Mouse (Mus musculus): ENCODE results near the gene Alcam.
A peak's percentile ranks its signal among the peaks of the same experiment; 100 is the strongest.

Gene Alcam

DNA sequence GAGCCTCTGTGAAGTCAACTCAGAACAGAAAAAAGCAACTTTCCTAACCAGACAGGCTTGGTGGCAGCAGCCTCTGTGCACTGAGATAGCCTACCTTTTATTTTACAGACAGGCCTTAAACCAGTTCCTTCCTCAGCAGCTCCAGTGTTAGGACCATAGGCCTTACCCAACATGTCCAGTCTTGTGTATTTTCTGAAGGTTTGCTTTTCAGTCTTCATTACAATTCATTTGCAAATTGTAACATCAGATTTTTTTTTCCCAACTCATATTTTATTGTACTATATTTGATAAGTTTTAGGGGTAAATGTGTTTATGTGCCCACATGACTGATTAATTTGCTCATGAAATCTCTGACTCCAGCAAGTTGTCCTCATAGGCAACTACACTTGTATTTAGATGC is 14.3 kb downstream of the Alcam start:
- DNase-seq, result no peak

DNA sequence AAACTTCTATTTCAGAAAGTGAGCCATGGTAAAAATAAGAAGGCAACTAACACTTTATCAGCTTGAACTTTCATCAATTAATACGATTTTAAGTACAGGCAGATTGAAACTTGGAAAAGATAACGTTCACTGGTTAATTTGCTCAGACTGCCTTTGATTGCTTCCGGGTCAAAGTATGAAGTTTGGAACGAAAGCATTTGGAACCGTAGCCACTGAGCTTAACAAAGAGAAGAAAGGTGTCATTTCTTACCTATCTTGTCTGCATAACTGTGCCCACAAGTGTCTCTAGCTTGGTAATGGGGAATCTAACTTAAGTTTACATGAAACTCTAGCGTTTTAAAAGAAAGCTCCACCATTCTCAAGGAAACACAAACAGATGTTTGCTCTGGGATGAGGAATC is 14.9 kb downstream of the Alcam start:
- DNase-seq, result no peak

DNA sequence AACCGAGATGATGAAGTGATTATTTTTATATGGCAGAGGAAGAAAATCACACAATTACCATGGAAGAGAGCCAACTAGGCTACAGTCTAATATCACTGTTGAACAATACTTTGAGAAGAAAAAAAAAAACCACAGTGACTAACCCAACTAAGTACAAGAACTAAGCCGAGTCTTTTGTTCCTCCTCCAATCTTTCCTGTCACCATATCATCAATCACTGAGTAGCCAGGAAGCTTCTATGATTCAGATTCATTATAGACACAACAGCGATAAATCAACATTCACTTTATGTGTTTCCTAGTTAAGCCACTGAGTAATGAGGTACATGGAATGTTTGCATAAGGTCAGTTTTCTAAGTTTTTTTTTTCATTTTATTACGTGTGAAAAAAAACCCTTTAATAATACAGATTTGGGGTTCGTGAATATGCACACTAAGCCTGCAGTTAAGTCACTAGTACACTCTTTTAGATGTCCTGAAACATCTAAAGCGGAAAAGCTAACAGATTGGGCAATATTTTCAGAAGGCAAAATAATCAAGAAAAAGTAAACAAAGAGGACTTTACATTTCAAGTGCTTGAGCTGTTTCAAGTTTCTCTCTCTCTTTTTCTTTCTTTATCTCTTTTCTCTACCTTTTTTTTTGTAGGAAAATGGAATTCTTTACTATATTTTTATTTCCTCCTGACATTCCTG is 15.5 kb downstream of the Alcam start:
- no peak for DNase-seq

DNA sequence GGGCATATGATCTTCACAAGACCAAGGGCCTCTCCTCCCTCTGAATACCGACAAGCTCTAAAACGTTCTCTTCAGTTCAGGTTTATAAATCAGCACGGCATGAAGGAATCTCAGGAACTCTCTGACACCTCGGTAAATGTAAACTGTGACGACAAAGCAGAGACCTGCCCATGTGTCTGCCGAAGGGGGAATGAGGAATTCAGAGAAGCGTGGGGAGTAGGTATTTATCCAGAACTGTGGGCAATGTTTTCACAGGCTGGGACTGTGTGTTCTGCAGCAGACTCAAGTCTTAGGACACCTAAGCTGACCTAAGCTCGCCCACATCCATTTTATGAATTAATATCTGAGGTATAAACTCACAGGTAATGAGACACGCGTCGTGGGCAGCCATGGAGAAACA is 20.7 kb downstream of the Alcam start:
- DNase-seq, result no peak

DNA sequence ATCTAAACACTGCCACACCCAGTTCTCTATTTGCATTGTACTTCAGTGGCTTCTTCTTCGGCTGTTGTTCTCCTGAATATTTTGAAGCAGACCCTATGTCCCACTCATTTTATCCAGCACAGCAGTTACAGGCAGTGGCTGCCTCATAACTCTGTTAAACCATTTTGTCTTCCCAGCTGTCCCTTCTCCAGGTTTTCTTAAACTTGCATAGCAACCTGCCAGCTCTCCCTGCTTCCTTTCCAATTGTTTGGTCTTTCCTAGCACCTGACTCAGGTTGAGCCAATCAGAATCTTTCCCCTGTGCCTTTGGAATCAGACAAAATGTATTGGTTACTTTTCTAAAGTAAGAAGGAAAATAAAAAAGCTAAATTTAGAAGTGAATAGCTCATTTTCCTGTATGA is 21.8 kb downstream of the Alcam start:
- DNase-seq, result no peak

DNA sequence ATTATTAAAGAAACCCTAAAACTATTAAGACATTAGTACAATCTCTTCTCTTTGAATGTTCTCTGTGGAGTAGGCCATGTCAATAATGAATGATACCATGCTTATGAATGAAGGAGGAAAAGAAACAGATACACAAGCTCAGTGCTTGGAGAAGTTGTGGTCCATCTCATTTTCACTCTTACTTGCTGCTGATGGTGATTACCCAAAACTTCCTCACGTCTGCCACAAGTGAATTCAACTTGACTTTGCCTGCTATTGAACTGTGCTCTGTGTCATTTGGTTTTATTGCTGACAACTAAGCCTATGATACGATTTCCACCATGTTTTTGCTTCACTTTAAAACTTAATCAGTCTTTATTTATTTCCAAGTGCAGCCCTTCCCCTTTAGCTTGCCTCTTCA is 22.3 kb downstream of the Alcam start:
- DNase-seq, result no peak

DNA sequence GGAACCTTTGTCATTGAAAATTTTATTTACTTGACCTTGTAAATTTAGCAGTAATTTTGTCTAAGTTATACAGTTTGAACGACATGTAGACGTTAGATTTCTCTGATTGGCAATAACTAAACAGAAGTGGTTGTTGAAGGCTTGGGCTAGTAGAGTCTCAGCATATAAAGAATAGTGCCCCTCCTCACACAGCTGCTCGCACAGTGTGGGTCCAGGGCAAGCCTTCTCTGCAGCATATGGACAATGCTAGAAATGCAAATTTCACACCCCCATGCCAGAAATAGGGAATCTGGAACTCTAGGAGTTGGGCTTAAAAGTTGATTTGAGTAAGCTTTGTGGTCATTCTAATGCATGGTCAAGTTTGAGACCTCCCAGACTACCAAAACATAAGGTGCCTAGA is 23.8 kb downstream of the Alcam start:
- DNase-seq, result no peak

DNA sequence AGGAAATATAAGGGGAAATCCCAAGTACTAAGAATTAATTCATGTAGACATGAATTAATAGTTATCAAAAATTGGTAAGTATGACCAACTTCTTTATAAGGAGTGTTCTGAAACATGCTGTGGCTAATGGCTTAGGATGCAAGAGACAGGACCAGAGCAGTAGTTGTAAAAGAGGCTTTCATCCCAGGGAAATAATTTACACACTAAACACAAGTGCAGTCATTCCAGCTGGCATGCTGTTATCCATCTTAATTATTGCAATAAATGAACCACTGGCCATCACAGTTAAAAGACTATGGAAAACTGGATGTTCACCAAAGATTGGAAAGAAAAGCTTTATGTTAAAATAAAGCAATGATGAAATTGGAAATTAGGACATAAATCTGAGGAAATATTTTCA is 24.2 kb downstream of the Alcam start:
- DNase-seq, result no peak

DNA sequence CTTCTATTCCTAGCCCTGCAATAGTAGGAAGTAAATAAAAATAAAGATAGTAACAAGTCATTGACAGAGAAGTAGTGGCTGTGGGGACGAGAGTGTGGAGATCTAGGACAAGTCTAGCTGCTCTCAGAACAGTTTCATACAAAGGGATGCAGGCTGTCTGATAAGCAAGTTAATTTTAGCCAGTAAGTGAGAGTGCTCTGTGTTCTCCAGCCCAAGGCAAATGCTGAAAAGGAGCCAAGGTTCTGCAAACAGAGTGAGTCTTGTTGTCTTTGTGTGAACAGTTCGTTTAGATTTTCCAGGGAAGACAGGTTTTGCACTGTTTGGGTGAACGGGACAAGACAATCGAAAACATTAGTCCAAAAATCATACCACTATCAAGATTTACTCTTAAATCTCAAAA is 25.4 kb downstream of the Alcam start:
- DNase-seq, result no peak

DNA sequence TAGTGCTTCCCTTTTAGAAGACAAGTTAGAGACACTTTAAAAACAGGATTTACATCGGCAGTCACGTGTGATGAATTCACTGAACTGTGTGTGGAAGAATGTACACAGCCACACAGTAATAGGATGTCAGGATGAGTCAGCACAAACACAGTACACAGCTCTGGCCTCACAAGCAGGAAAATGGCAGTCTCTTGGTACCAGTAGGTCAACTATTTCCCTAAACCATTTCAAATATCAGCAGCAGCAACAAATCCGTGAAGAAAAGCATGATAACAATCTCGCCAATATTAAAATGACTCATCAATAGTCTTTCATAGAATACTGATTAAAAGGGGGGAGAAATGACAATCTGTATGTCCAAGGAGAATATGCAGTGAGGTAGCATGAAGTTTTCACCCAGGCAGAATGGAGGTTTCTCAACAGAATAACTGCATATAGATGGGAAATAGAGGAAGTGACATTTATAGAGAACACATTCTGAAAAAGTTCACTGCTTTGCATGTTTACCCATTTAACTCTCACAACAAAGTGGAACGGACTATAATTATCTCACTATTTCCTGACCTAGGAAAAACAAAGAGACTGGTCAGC is 35.2 kb downstream of the Alcam start:
- no peak for DNase-seq

DNA sequence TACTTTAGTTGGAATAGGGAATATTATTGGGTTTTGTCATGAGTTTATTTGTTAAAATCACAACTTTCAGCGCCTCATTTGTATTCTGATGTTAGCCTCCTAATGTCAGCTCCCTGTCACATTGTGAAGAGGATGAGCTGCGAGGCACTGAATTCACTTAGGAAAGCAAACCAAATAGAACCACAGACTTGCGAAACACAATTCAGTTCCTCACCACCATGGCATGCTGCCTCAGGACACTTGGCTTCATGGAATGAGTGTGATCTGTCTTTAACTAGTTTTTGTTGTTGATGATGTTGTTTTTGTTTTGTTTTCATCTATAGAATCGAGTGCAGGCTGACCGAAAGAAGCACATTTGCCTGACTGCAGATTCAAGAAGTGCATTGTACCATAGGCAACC is 35.9 kb downstream of the Alcam start:
- no peak for DNase-seq

DNA sequence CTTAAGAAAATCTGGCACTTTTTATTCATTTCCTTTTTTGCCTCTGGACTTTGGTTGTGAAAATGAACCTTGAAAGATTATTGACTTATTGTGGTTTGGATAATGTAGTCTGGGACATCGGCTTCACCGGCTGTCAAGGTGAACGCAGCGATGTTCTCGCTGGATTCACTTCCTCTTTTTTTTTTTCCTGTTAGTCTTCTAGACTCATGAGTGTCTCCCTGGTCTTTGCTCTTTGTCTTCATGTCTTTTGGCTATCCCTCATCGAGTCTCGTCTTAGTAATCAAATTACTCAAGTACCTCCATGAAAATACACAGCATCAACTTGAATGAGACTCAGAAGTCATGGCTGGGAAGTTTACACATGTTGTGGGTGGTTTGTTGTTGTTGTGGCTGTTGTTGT is 36.7 kb downstream of the Alcam start:
- DNase-seq, result no peak

DNA sequence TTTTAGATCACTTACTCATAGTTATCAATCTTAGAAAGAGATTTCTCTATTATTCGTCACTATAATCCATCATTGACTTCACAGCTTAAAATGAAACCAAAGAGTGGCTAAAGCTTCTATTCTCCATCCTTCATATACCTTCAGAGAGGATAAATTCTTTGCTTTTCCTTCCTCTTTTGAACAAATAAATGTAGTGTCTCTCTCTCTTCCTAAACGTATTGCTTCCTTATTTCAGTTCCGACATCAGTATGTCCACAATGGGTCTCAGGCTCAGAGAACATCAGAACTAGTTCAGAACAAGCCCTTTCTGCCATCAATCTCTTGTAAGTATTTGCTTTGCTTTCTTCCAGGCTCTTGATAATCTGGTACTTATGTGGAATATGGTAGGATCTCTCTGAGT is 40.2 kb downstream of the Alcam start:
- DNase-seq, result no peak

DNA sequence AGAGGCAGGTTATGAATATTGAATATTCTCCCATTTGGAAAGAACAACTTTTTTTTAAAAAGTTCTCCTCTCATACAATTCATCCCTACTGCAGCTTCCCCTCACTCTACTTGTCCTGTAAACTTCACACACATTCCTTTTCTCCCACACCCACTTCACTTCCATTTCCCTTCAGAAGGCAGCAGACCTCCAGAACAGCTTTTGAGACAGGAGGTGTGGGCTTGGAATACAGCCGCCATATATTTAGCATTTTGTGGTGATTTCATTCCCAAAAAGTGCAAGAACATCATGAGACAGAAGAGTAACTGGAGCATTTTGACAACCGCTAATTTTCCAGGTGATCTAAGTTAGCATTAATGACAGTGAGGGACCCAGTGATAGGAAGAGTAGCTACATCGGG is 47.8 kb downstream of the Alcam start:
- DNase-seq, result no peak

DNA sequence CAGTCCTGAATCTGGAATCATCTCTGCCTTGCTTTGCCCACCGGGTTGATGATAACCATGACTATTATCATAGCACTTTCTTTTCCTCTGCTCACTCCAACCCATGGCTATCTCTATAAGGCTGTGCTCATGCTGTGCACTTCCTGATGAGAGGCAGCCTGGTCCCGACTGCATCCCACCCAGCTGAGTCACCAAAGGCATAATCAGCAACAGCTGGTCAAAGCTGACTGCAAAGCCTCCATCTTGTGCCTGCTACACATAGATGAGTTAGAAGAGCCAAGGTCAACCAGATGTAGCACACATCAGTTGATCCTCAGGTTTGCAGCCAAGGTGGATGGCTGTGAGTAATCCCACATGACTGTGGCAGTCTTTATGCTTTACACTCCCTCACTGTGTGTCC is 48.6 kb downstream of the Alcam start:
- no peak for DNase-seq

DNA sequence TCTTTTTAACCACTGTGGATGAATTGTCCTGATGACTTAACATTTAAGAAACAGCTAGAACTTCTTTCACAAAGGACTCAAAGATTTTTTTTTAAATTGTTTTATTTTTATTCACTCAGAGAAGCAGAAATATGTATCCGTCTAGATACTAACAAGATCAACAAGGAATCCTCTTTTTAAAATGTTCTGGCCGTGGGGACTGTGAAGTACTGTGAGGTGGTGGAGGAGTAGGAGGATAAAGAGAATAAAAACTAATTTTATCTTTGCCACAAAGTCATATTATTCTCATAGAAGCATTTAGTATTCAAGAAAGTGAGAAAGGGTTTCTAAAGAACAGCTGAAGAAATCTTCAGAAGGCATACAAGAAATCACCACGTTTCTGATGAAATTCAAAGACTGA is 54.8 kb downstream of the Alcam start:
- no peak for DNase-seq

DNA sequence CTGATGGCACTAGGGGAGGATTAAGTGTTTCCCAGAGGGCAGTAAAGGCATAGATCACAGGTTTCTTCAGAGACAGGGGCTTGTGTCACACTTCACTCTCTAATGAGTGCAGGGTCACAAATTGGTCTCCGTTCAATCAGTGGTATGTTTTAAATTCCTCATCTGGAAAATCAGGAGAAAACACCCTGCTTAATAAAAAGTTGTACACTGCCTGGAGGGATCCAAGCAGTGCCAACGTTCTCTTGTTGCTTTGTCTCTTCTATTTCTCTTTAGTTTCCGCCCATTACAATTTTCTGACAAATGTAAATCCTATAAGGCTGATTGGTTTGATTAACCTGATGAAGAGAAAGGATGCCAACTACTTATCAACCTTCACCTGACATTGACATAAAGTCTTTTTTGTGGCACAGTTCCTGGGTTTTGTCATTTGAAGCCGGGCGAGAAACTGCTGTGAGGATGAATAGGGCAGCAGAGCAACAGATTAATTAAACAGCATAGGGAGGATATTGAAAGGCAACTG is 67.0 kb downstream of the Alcam start:
- DNase-seq, result no peak

DNA sequence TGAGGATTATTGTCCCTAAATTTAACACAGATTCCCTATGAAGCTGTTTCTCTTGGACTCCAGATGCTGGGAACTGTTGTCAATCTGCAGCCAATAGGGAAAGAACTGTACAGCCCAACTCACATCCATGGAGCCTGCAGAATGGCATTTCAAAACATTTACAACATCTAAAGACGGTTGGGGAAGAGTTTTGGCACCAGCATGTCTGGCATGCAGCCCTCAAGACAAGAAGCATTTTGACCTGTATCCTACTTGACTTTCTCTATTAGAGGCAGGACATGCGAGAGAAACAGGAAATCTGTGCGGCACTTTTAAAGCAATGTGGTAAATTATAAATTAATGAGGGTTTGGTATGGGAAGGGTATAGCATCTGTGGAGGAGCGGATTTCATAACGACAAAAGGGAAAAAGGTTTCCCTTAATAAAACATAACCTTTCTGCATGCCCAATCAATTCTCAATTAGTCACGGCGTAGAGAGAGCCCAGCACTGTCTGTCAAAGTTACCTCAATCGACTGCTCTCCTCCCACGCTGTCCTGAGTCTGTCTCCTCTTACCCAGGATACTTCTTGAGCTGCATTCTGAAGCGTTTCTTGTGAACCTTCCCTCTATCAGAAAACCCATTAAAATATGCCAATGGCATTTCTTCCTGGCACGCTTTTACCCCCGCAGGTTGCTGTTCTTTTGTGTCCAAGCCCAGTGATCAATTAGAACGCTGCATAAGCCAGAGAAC is 70.3 kb downstream of the Alcam start:
- DNase-seq, result no peak

DNA sequence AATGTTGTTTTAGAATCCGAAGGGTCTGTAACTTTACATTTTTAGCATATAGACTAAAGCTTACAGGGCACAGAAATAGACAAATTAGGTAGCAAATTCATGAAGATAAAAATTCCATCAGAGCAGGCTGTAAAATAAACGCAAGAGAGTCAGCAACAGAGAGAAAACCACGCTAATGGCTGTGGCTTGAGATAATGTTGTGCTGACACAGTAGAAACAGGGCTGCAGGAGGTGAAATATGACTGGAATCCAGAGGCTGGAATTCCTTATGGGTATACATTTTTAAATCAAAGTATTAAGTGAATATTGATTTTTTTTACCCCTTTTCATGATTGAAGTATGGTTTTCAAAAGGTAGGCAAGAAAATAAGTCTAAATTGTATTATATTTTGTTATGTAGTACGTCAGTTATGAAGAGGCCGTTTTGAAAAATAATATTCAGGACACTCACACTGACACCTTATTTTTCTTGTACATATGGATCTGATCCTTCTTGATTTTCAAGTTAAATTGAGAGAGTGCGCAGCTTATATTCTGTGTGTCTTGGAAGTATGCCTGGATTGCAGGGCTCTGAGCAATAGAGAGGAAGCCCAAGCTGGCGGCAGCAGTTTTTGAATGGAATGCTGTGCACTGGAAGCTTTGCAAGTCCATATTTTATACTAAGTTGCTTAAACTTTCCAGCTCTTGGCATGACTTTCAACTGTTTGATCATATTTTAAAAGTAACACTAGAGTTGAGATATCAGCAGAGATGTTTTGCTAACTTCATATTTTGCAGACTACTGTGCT is 74.9 kb downstream of the Alcam start:
- DNase-seq, result peak; percentile 10

DNA sequence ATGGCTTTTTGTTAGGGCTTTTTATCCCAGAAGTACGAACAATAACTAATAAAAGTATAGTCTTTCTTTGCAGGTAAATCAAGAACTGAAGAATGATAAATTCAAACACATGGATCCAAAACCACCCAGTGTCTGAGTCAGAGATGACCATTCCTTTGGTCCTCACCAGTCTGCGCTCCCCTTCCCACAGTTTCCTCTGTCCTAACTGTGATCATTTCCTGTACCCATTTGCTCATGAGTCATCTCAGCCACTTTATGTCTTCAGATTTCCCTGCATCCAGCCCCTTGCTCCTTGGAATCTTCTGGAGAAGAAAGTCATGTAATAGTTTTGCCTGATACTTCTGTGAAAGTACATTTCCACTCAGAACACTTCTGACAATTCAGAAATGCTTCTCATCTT is 77.0 kb downstream of the Alcam start:
- DNase-seq, result no peak

DNA sequence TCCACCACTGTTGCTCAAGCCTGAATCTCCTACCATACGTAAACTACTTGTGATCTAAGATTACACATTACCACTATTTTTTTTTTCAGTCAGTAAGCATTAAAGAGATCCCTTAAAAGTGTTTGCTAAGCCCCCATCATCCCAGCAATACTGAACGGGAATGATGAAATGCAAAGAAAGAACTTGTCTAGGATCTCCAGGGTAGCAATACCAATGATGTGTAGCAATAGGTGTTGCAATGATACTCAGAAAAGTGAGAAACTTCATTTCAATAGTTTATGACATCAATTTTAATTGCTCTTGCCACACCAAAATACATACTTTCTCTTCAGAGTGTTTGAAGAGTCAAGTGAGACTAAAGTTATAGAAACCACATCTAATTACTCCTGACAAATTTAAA is 81.9 kb downstream of the Alcam start:
- no peak for DNase-seq

DNA sequence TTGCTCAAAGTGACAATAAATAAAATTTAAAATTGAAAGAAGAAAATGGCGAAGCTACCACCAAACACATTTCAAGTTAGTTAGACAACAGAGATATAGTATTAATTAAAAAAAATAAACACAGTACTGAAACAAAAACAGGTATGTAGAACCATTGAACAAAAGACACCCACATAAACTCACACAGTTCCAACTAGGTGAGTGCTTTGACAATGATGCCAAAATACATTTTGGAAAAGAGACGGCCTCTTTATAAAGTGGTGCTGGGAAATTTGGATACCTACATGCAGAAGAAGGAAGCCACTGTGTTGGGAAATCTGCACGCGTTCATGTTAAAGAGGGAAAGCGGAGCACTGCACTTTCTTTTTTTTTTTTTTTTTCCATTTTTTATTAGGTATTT is 85.4 kb downstream of the Alcam start:
- no peak for DNase-seq

DNA sequence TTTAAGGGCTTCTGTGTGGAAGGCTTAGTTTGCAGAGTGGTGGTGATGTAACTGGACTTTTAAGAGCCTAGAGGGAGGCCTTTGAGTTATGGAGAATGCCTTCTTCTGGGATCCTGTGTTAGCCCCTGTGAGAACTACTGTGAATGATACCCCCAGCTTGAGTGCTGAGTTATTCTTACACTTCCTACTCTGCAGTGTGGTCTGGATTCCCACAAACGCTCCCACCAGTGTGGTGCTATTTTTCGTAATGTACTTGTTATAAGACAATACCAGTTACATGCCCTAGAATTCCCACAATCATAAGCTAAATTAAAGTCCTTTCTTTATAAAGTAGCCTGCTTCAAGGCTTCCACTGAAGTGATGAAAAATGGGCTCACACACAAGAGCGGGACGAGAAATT is 87.0 kb downstream of the Alcam start:
- DNase-seq, result no peak
